Mouse (Mus musculus) MEL (cell line): ENCODE data around the gene Kcnq4. TPM values are rescaled to one million over a fixed set of nuclear protein-coding genes. Genes with fewer than 3 reads are reported as not detected.

Experiments used
- DNase-seq: peaks from one replicate; pipeline ENCODE4 v3.0.0; 2011; ENCODE audit warnings: low read depth, low spot score
- H3K27ac ChIP-seq: 2 replicates; pipeline ENCODE4 v1.5.1; 2012; ENCODE audit warnings: low read depth, mild to moderate bottlenecking, control low read depth, low read length, moderate library complexity; ENCODE audit not compliant: control insufficient read depth
- H3K27me3 ChIP-seq, 2 experiments: fragments of 150-350 bp in 1 of 2; sonication (generic) in 1 of 2; 2 replicates each; pipeline ENCODE4 v1.6.1; 2012; ENCODE audit warnings: low read length in 2 of 2, mild to moderate bottlenecking in 2 of 2, improper control_type of control experiment in 1 of 2, moderate library complexity in 1 of 2; ENCODE audit not compliant: insufficient read depth in 2 of 2, control insufficient read depth in 1 of 2
- H3K36me3 ChIP-seq, 2 experiments: 2 replicates each; pipeline ENCODE4 v1.6.1; 2012 to 2014; ENCODE audit warnings: low read length in 2 of 2, improper control_type of control experiment in 1 of 2, inconsistent platforms in 1 of 2, mild to moderate bottlenecking in 1 of 2; ENCODE audit not compliant: insufficient read depth in 2 of 2, control insufficient read depth in 1 of 2
- H3K4me1 ChIP-seq, 2 experiments: fragments of 150-350 bp in 1 of 2; sonication (generic) in 1 of 2; 2 replicates each; pipeline ENCODE4 v1.6.1; 2012; ENCODE audit warnings: low read length in 2 of 2, improper control_type of control experiment in 1 of 2, mild to moderate bottlenecking in 1 of 2; ENCODE audit not compliant: insufficient read depth in 2 of 2, control insufficient read depth in 1 of 2
- H3K4me3 ChIP-seq, 2 experiments: fragments of 150-350 bp in 1 of 2; sonication (generic) in 1 of 2; 2 replicates each; pipeline ENCODE4 v1.5.1; 2012; ENCODE audit warnings: low read depth in 2 of 2, low read length in 2 of 2, mild to moderate bottlenecking in 2 of 2, moderate library complexity in 2 of 2, control low read depth in 1 of 2, improper control_type of control experiment in 1 of 2; ENCODE audit not compliant: control insufficient read depth in 1 of 2, insufficient read depth in 1 of 2
- H3K79me2 ChIP-seq: 2 replicates; pipeline ENCODE4 v1.6.1; 2012; ENCODE audit warnings: mild to moderate bottlenecking, low read length, moderate library complexity; ENCODE audit not compliant: control insufficient read depth, poor library complexity, insufficient read depth
- H3K9ac ChIP-seq: 2 replicates; pipeline ENCODE4 v1.6.1; 2012; ENCODE audit warnings: low read depth, mild to moderate bottlenecking, control low read depth, low read length, moderate library complexity; ENCODE audit not compliant: control insufficient read depth, poor library complexity, severe bottlenecking
- H3K9me3 ChIP-seq: fragments of 150-350 bp; sonication (generic); replicated peaks from 2 replicates; pipeline ENCODE4 v1.6.1; 2012; ENCODE audit warnings: mild to moderate bottlenecking, low read length, improper control_type of control experiment, moderate library complexity; ENCODE audit not compliant: insufficient read depth
- CTCF ChIP-seq, 3 experiments: IDR thresholded peaks in 2 of 3; conservative IDR thresholded peaks in 1 of 3; 2 replicates each; pipeline ENCODE4 v1.5.1; 2011 to 2012; ENCODE audit warnings: low read length in 3 of 3, low read depth in 2 of 3, mild to moderate bottlenecking in 2 of 3, improper control_type of control experiment in 1 of 3, inconsistent platforms in 1 of 3, mixed read lengths in 1 of 3, moderate library complexity in 1 of 3; ENCODE audit not compliant: control insufficient read depth in 1 of 3, insufficient read depth in 1 of 3, poor library complexity in 1 of 3, severe bottlenecking in 1 of 3
- E2F4 ChIP-seq: IDR thresholded peaks from 2 replicates; pipeline ENCODE4 v1.6.1; 2011; ENCODE audit warnings: low read depth, low read length, improper control_type of control experiment, borderline replicate concordance
- ELF1 ChIP-seq: IDR thresholded peaks from 2 replicates; pipeline ENCODE4 v1.6.1; 2014; ENCODE audit warnings: low read depth, mild to moderate bottlenecking, inconsistent platforms, low read length, improper control_type of control experiment, moderate library complexity
- GABPA ChIP-seq: IDR thresholded peaks from 2 replicates; pipeline ENCODE4 v1.6.1; 2012; ENCODE audit warnings: low read depth, mild to moderate bottlenecking, inconsistent platforms, low read length, improper control_type of control experiment, moderate library complexity
- GATA1 ChIP-seq: IDR thresholded peaks from 2 replicates; pipeline ENCODE4 v1.6.1; 2011; ENCODE audit warnings: low read depth, low read length, improper control_type of control experiment
- JUND ChIP-seq: IDR thresholded peaks from 2 replicates; pipeline ENCODE4 v1.6.1; 2011; ENCODE audit warnings: low read depth, mild to moderate bottlenecking, improper control_type of control experiment, low read length
- MAX ChIP-seq: IDR thresholded peaks from 2 replicates; pipeline ENCODE4 v1.6.1; 2011; ENCODE audit warnings: low read length, improper control_type of control experiment
- MAZ ChIP-seq: IDR thresholded peaks from 2 replicates; pipeline ENCODE4 v1.6.1; 2012; ENCODE audit warnings: low read depth, mild to moderate bottlenecking, inconsistent platforms, low read length, improper control_type of control experiment
- MEF2A ChIP-seq: IDR thresholded peaks from 2 replicates; pipeline ENCODE4 v1.6.1; 2014; ENCODE audit warnings: low read depth, mild to moderate bottlenecking, inconsistent platforms, low read length, improper control_type of control experiment; ENCODE audit not compliant: poor library complexity, insufficient replicate concordance, severe bottlenecking; ENCODE audit errors: extremely low read depth
- MXI1 ChIP-seq: IDR thresholded peaks from 2 replicates; pipeline ENCODE4 v1.6.1; 2011; ENCODE audit warnings: mild to moderate bottlenecking, low read depth, low read length, improper control_type of control experiment
- MYC ChIP-seq: IDR thresholded peaks from 2 replicates; pipeline ENCODE4 v1.6.1; 2011; ENCODE audit warnings: low read depth, mild to moderate bottlenecking, low read length, improper control_type of control experiment, moderate library complexity
- POLR2A ChIP-seq, 2 experiments: IDR thresholded peaks; 2 replicates each; pipeline ENCODE4 v1.6.1; 2011 to 2012; ENCODE audit warnings: low read length in 2 of 2, mild to moderate bottlenecking in 2 of 2, control low read depth in 1 of 2, improper control_type of control experiment in 1 of 2, low read depth in 1 of 2, moderate library complexity in 1 of 2; ENCODE audit not compliant: control insufficient read depth in 1 of 2, insufficient read depth in 1 of 2, poor library complexity in 1 of 2
- POLR2AphosphoS2 ChIP-seq: IDR thresholded peaks from 2 replicates; pipeline ENCODE4 v1.6.1; 2011; ENCODE audit warnings: low read length, improper control_type of control experiment
- RAD21 ChIP-seq: IDR thresholded peaks from 2 replicates; pipeline ENCODE4 v1.6.1; 2011; ENCODE audit warnings: mild to moderate bottlenecking, low read depth, low read length, improper control_type of control experiment
- RCOR1 ChIP-seq: IDR thresholded peaks from 2 replicates; pipeline ENCODE4 v1.6.1; 2012; ENCODE audit warnings: low read depth, mild to moderate bottlenecking, inconsistent platforms, low read length, improper control_type of control experiment
- SMC3 ChIP-seq: IDR thresholded peaks from 2 replicates; pipeline ENCODE4 v1.6.1; 2011; ENCODE audit warnings: low read depth, low read length, improper control_type of control experiment
- TAL1 ChIP-seq: IDR thresholded peaks from 2 replicates; pipeline ENCODE4 v1.6.1; 2012; ENCODE audit warnings: mild to moderate bottlenecking, inconsistent platforms, low read length, moderate library complexity, mixed read lengths
- UBTF ChIP-seq: IDR thresholded peaks from 2 replicates; pipeline ENCODE4 v1.6.1; 2012; ENCODE audit warnings: low read depth, mild to moderate bottlenecking, inconsistent platforms, low read length, improper control_type of control experiment, moderate library complexity, borderline replicate concordance; ENCODE audit not compliant: insufficient read depth
- USF2 ChIP-seq, 2 experiments: IDR thresholded peaks; 2 replicates each; pipeline ENCODE4 v1.6.1; 2011 to 2012; ENCODE audit warnings: improper control_type of control experiment in 2 of 2, low read length in 2 of 2, borderline replicate concordance in 1 of 2, inconsistent platforms in 1 of 2, low read depth in 1 of 2, mild to moderate bottlenecking in 1 of 2; ENCODE audit not compliant: insufficient read depth in 1 of 2
- ZC3H11A ChIP-seq: IDR thresholded peaks from 2 replicates; pipeline ENCODE4 v1.6.1; 2012; ENCODE audit warnings: low read depth, mild to moderate bottlenecking, inconsistent platforms, low read length, improper control_type of control experiment
- ZMIZ1 ChIP-seq: IDR thresholded peaks from 2 replicates; pipeline ENCODE4 v1.6.1; 2012; ENCODE audit warnings: low read depth, mild to moderate bottlenecking, inconsistent platforms, low read length, improper control_type of control experiment, moderate library complexity
- polyA plus RNA-seq, 2 experiments: library from polyadenylated mRNA; stranded (reverse) in 1 of 2; unstranded in 1 of 2; fragments of >175 nt in 1 of 2; fragments of >200 nt in 1 of 2; gene quantifications; 2 replicates each; pipeline versions ENCODE4 v1.2.1 to v1.2.4; 2012; ENCODE audit warnings: low replicate concordance in 2 of 2, low read depth in 1 of 2; ENCODE audit not compliant: insufficient read length in 2 of 2, insufficient read depth in 1 of 2, missing spikeins in 1 of 2
- total RNA-seq: library from RNA; depleted of rRNA; stranded (reverse); fragments of 300-350 nt; gene quantifications from 2 replicates; pipeline ENCODE4 v1.2.3, GENCODE M21; 2012

Kcnq4 gene
- total and polyA plus RNA-seq, 3 experiments = 0.07 TPM; not detected in 2

GRCm38 (mm10) chr4:120790027-120790426 lies 41.6 kb upstream of the Kcnq4 start:
- no peak overlapping the region for H3K9ac ChIP-seq
- no peak for TF ChIP-seq ZC3H11A
- no peak for TF ChIP-seq MAX
- no peak for TF ChIP-seq GABPA
- TF ChIP-seq, all 39 proteins: peak for 0
- Histone ChIP-seq H3K36me3 (peaks cover 0 to 12% of the 10 kb centered on the region in 2 experiments; a peak in 2 of 4 replicates), H3K27me3 (no peaks in the 10 kb centered on the region), H3K9me3 (no peaks in the 10 kb centered on the region), H3K79me2 (peaks cover 2% of the 10 kb centered on the region), H3K4me3 (no peak overlapping the region), H3K27ac (no peak overlapping the region), H3K4me1 (no peaks in the 10 kb centered on the region)
- DNase-seq = no peak

DNA sequence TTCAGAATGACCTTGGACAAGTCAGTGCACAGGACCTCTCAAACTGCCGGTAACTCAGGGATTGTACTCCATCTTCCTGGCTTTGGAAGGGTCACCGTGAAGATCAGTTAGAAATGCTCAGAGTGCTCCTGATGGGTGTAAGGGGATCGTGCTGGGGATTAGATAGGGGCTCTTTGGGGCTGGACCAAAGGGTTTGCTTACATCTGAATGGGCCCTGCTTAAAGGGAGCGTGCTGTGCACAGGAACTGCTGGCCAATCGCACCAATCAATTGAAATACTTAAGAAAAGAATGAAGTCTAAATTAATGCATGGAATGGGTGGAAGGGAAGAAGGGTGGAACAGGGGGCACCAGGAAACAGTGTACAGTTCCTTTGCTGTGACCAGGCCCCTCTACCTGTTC lies 7.4 kb upstream of the Kcnq4 start:
- no peaks in the 10 kb centered on the region for H3K36me3 ChIP-seq
- no peak for TF ChIP-seq ELF1
- TF ChIP-seq MEF2A = no peak
- TF ChIP-seq MYC = no peak
- TF ChIP-seq RAD21 = no peak
- TF ChIP-seq E2F4 = no peak
- TF ChIP-seq MXI1 = no peak
- TF ChIP-seq UBTF = no peak
- TF ChIP-seq GATA1 = no peak
- TF ChIP-seq TAL1 = no peak
- no peak for TF ChIP-seq USF2 (IDR thresholded peaks at IDR 0.05; ENCODE audit: borderline replicate concordance in 1 of 2, insufficient read depth in 1 of 2, low read depth in 1 of 2, low read length in 2 of 2)
- TF ChIP-seq SMC3 = no peak
- no peak for TF ChIP-seq POLR2AphosphoS2
- TF ChIP-seq JUND = no peak
- no peak for TF ChIP-seq CTCF (IDR thresholded peaks at IDR 0.05 in 2 of 3, conservative IDR thresholded peaks at IDR 0.05 in 1 of 3; ENCODE audit: control insufficient read depth in 1 of 3, insufficient read depth in 1 of 3, low read depth in 2 of 3, low read length in 3 of 3, poor library complexity in 1 of 3, severe bottlenecking in 1 of 3)
- no peak for TF ChIP-seq MAZ
- no peak for TF ChIP-seq RCOR1
- TF ChIP-seq POLR2A (IDR thresholded peaks at IDR 0.05; ENCODE audit: control insufficient read depth in 1 of 2, insufficient read depth in 1 of 2, low read depth in 1 of 2, low read length in 2 of 2, poor library complexity in 1 of 2) = no peak
- no peak for TF ChIP-seq ZMIZ1
- no peak for TF ChIP-seq ZC3H11A

More for the DNA sequence above, 7.4 kb upstream of the Kcnq4 start:
- Histone ChIP-seq H3K79me2 (no peaks in the 10 kb centered on the region), H3K4me3 (no peak overlapping the region), H3K27me3 (no peaks in the 10 kb centered on the region), H3K9ac (no peak overlapping the region), H3K9me3 (no peaks in the 10 kb centered on the region), H3K4me1 (no peaks in the 10 kb centered on the region; a peak in 1 of 4 replicates), H3K27ac (no peak overlapping the region)
- DNase-seq = no peak
